Mouse (Mus musculus) gonadal fat pad, adult 2 months (tissue): Measurements from ENCODE around the gene Sept12. TPM values are rescaled to one million over a fixed set of nuclear protein-coding genes. Genes with fewer than 3 reads are reported as not detected.

ENCODE experiments used
- DNase-seq: peaks from one replicate; pipeline ENCODE4 v3.0.0-alpha.2; 2012; ENCODE audit warnings: low read depth
- polyA plus RNA-seq: library from polyadenylated mRNA; depleted of rRNA; stranded (reverse); fragments of >200 nt; gene quantifications from 2 replicates; pipeline ENCODE4 v1.2.3, GENCODE M21; 2012; rRNA removed

Gene Sept12
- polyA plus RNA-seq, 1 experiment: 1.1 TPM

- DNase-seq: no peak
These were observed 59.2 kb downstream of the Sept12 start, which contains the start of gene Nudt16l1 for GRCm38 (mm10) chr16:4938461-4938860. TSS of gene Nudt16l1 (plus strand) at chr16:4938761.

- no peak for DNase-seq
These were observed 60.1 kb downstream of the Sept12 start for GRCm38 (mm10) chr16:4937351-4938190.

Other genes starting within 250 kb of the Sept12 start
- gene Cdip1, start 207.6 kb downstream of the Sept12 start, polyA plus RNA-seq: 73.7 and 84.7 TPM in 2 replicates
- 0.19 and 0.24 TPM in 2 replicates for gene 4930562C15Rik, start 162.4 kb downstream of the Sept12 start, polyA plus RNA-seq
- gene Ubald1, start 117.5 kb downstream of the Sept12 start, polyA plus RNA-seq: 48.3 and 68.8 TPM in 2 replicates
- gene Mgrn1, start 111.6 kb downstream of the Sept12 start, polyA plus RNA-seq: 147 and 154 TPM in 2 replicates
- 89.6 and 113 TPM in 2 replicates for gene Nudt16l1, start 59.1 kb downstream of the Sept12 start, polyA plus RNA-seq
- 48.1 and 58.8 TPM in 2 replicates for gene Anks3, start 33.6 kb downstream of the Sept12 start, polyA plus RNA-seq
- 73.8 and 89.8 TPM in 2 replicates for gene Smim22, start 9.4 kb upstream of the Sept12 start, polyA plus RNA-seq
- gene Rogdi, start 15.7 kb upstream of the Sept12 start, polyA plus RNA-seq: 161 and 182 TPM in 2 replicates
- 68.0 and 80.6 TPM in 2 replicates for gene Glyr1, start 52.0 kb upstream of the Sept12 start, polyA plus RNA-seq
- 32.0 and 38.2 TPM in 2 replicates for gene Ubn1, start 52.2 kb upstream of the Sept12 start, polyA plus RNA-seq
- gene Ppl, start 134.6 kb upstream of the Sept12 start, polyA plus RNA-seq: 4.3 and 9.2 TPM in 2 replicates
- gene Sec14l5, start 149.3 kb upstream of the Sept12 start, polyA plus RNA-seq: 0.68 and 0.74 TPM in 2 replicates
- gene Nagpa, start 206.2 kb upstream of the Sept12 start, polyA plus RNA-seq: 27.7 and 28.6 TPM in 2 replicates
- 13.1 and 15.2 TPM in 2 replicates for gene AU021092, start 224.4 kb upstream of the Sept12 start, polyA plus RNA-seq
- gene Alg1, start 235.8 kb upstream of the Sept12 start, polyA plus RNA-seq: 59.8 and 67.9 TPM in 2 replicates